Mouse (Mus musculus): ENCODE results near the gene Usp53.

GRCm38 (mm10) chr3:122924009-122924914 lies 60.0 kb downstream of the Usp53 start, which contains the start of gene 1810037I17Rik:
- TF ChIP-seq CTCF (IDR thresholded peaks at IDR 0.05) (peak; percentile 65), EP300 (IDR thresholded peaks at IDR 0.05) (no peak)

Data from lung, postnatal 0 days (tissue).